Mouse (Mus musculus): ENCODE measurements at regions not wholly inside any gene's neighbourhood (a gene's known extent, or its start where the extent isn't known, plus 50 kb on each side); places are given as distances from the start of the nearest gene placed in this dataset.

- no peak overlapping the region for H3K9ac ChIP-seq
- ATAC-seq (ENCODE audit: low FRiP score), result no peak
- no peaks in the 10 kb centered on the region for H3K4me1 ChIP-seq
- no peaks in the 10 kb centered on the region for H3K27me3 ChIP-seq
- no peaks in the 10 kb centered on the region for H3K9me3 ChIP-seq (replicated peaks)
- H3K4me2 ChIP-seq (replicated peaks), result no peak overlapping the region
- H3K27ac ChIP-seq, result no peak overlapping the region
- 80% methylated on average over 5 of the region's 5 CpGs for WGBS
- no peak overlapping the region for H3K4me3 ChIP-seq
- no peaks in the 10 kb centered on the region for H3K36me3 ChIP-seq
These were observed 246.6 kb downstream of the Cxcl12 start for GRCm38 (mm10) chr6:117414926-117415325.

GRCm38 (mm10) chr6:117415901-117416300 is 247.6 kb downstream of the Cxcl12 start:
- WGBS, result 87% methylated on average over 6 of the region's 6 CpGs
- H3K9ac ChIP-seq, result no peak overlapping the region
- no peaks in the 10 kb centered on the region for H3K9me3 ChIP-seq (replicated peaks)
- no peak for ATAC-seq (ENCODE audit: low FRiP score)
- no peak overlapping the region for H3K4me2 ChIP-seq (replicated peaks)
- no peak overlapping the region for H3K27ac ChIP-seq
- H3K27me3 ChIP-seq, result no peaks in the 10 kb centered on the region
- no peak overlapping the region for H3K4me3 ChIP-seq
- H3K4me1 ChIP-seq, result no peaks in the 10 kb centered on the region
- H3K36me3 ChIP-seq, result no peaks in the 10 kb centered on the region

GRCm38 (mm10) chr6:117416461-117416860 is 248.1 kb downstream of the Cxcl12 start:
- no peak for ATAC-seq (ENCODE audit: low FRiP score)
- no peaks in the 10 kb centered on the region for H3K27me3 ChIP-seq
- 50% methylated on average over 5 of the region's 5 CpGs for WGBS
- no peaks in the 10 kb centered on the region for H3K9me3 ChIP-seq (replicated peaks)
- no peak overlapping the region for H3K4me3 ChIP-seq
- H3K4me2 ChIP-seq (replicated peaks), result no peak overlapping the region
- no peak overlapping the region for H3K9ac ChIP-seq
- H3K36me3 ChIP-seq, result no peaks in the 10 kb centered on the region
- no peak overlapping the region for H3K27ac ChIP-seq
- H3K4me1 ChIP-seq, result no peaks in the 10 kb centered on the region

GRCm38 (mm10) chr6:117422846-117423573 is 254.7 kb downstream of the Cxcl12 start:
- Histone ChIP-seq H3K9me3 (replicated peaks) (no peaks in the 10 kb centered on the region), H3K4me1 (peaks cover 10% of the 10 kb centered on the region; the same call in 1 of the 2 replicates), H3K36me3 (no peaks in the 10 kb centered on the region), H3K27me3 (no peaks in the 10 kb centered on the region), H3K4me3 (no peak overlapping the region), H3K9ac (no peak overlapping the region), H3K4me2 (replicated peaks) (no peak overlapping the region), H3K27ac (no peak overlapping the region)
- WGBS, result 80% methylated on average over 10 of the region's 10 CpGs
- no peak for ATAC-seq (ENCODE audit: low FRiP score)

GRCm38 (mm10) chr6:117426363-117426762 is 258.0 kb downstream of the Cxcl12 start:
- Histone ChIP-seq H3K27ac (no peak overlapping the region), H3K4me2 (replicated peaks) (no peak overlapping the region), H3K27me3 (no peaks in the 10 kb centered on the region), H3K4me3 (no peak overlapping the region), H3K9ac (no peak overlapping the region), H3K4me1 (peaks cover 11% of the 10 kb centered on the region; the same call in 1 of the 2 replicates), H3K36me3 (no peaks in the 10 kb centered on the region), H3K9me3 (replicated peaks) (no peaks in the 10 kb centered on the region)
- no peak for ATAC-seq (ENCODE audit: low FRiP score)
- 94% methylated on average over 5 of the region's 5 CpGs for WGBS

- H3K27me3 ChIP-seq, result no peaks in the 10 kb centered on the region
- peaks cover 18% of the 10 kb centered on the region for H3K4me1 ChIP-seq
- 37% methylated on average over 12 of the region's 12 CpGs for WGBS
- no peaks in the 10 kb centered on the region for H3K9me3 ChIP-seq (replicated peaks)
- no peak overlapping the region for H3K4me3 ChIP-seq
- H3K27ac ChIP-seq, result 0 out of 2 replicates have a peak overlapping the region, but pooled peaks have one; percentile 41
- H3K9ac ChIP-seq, result no peak overlapping the region
- no peaks in the 10 kb centered on the region for H3K36me3 ChIP-seq
- ATAC-seq (ENCODE audit: low FRiP score), result no peak
- 0 out of 2 replicates have a peak overlapping the region, but pooled peaks have one; percentile 2 for H3K4me2 ChIP-seq (replicated peaks)
These were observed 259.2 kb downstream of the Cxcl12 start for GRCm38 (mm10) chr6:117427351-117428142.

GRCm38 (mm10) chr6:117428441-117428840 is 260.1 kb downstream of the Cxcl12 start:
- peaks cover 18% of the 10 kb centered on the region for H3K4me1 ChIP-seq
- no peaks in the 10 kb centered on the region for H3K36me3 ChIP-seq
- ATAC-seq (ENCODE audit: low FRiP score), result no peak
- H3K9me3 ChIP-seq (replicated peaks), result no peaks in the 10 kb centered on the region
- H3K27ac ChIP-seq, result no peak overlapping the region
- no peak overlapping the region for H3K4me3 ChIP-seq
- H3K4me2 ChIP-seq (replicated peaks), result no peak overlapping the region
- no peak overlapping the region for H3K9ac ChIP-seq
- H3K27me3 ChIP-seq, result no peaks in the 10 kb centered on the region
- 66% methylated on average over 11 of the region's 11 CpGs for WGBS

GRCm38 (mm10) chr6:117430876-117431781 is 262.8 kb downstream of the Cxcl12 start:
- Histone ChIP-seq H3K9ac (no peak overlapping the region), H3K36me3 (no peaks in the 10 kb centered on the region), H3K4me1 (peaks cover 18% of the 10 kb centered on the region), H3K27me3 (no peaks in the 10 kb centered on the region), H3K4me2 (replicated peaks) (no peak overlapping the region), H3K9me3 (replicated peaks) (no peaks in the 10 kb centered on the region), H3K4me3 (no peak overlapping the region), H3K27ac (no peak overlapping the region)
- 78% methylated on average over 15 of the region's 15 CpGs for WGBS
- ATAC-seq (ENCODE audit: low FRiP score), result no peak

GRCm38 (mm10) chr6:117436851-117437250 is 268.5 kb downstream of the Cxcl12 start:
- Histone ChIP-seq H3K4me3 (no peak overlapping the region), H3K4me1 (peaks cover 2% of the 10 kb centered on the region; the same call in 1 of the 2 replicates), H3K4me2 (replicated peaks) (no peak overlapping the region), H3K27me3 (no peaks in the 10 kb centered on the region), H3K9me3 (replicated peaks) (no peaks in the 10 kb centered on the region), H3K27ac (no peak overlapping the region), H3K36me3 (no peaks in the 10 kb centered on the region), H3K9ac (no peak overlapping the region)
- 83% methylated on average over 3 of the region's 3 CpGs for WGBS
- ATAC-seq (ENCODE audit: low FRiP score), result no peak

- Histone ChIP-seq H3K27me3 (no peaks in the 10 kb centered on the region), H3K9ac (no peak overlapping the region), H3K27ac (no peak overlapping the region), H3K36me3 (no peaks in the 10 kb centered on the region), H3K4me1 (no peaks in the 10 kb centered on the region), H3K4me2 (replicated peaks) (no peak overlapping the region), H3K9me3 (replicated peaks) (no peaks in the 10 kb centered on the region), H3K4me3 (no peak overlapping the region)
- 53% methylated on average over 10 of the region's 10 CpGs for whole genome bisulfite sequencing
- no peak for ATAC-seq (ENCODE audit: low FRiP score)
These were observed 269.2 kb downstream of the Cxcl12 start for GRCm38 (mm10) chr6:117437411-117438101.

GRCm38 (mm10) chr6:117448652-117449051 is 280.3 kb downstream of the Cxcl12 start:
- Histone ChIP-seq H3K9me3 (replicated peaks) (no peaks in the 10 kb centered on the region), H3K27ac (no peak overlapping the region), H3K4me3 (no peak overlapping the region), H3K27me3 (no peaks in the 10 kb centered on the region), H3K36me3 (no peaks in the 10 kb centered on the region), H3K9ac (no peak overlapping the region), H3K4me2 (replicated peaks) (no peak overlapping the region), H3K4me1 (no peaks in the 10 kb centered on the region)
- ATAC-seq (ENCODE audit: low FRiP score), result no peak
- WGBS, result 89% methylated on average over 3 of the region's 3 CpGs

All from hindbrain, embryonic 12.5 days (tissue).